Mouse (Mus musculus) lung, adult 18-20 months (tissue): ENCODE results near the gene Marco.

Experiments used
- DNase-seq, 2 experiments: peaks; one replicate each; pipeline ENCODE4 v3.0.0; 2022; ENCODE audit warnings: mixed read lengths in 2 of 2

The Marco gene

GRCm38 (mm10) chr1:120504924-120505323 is at the start of gene Marco:
TSS of gene Marco (minus strand) at chr1:120505024.
- no peak for DNase-seq

GRCm38 (mm10) chr1:120539506-120540029 is 34.7 kb upstream of the Marco start:
- no peak for DNase-seq

GRCm38 (mm10) chr1:120536998-120537397 is 32.2 kb upstream of the Marco start:
- no peak for DNase-seq

- no peak for DNase-seq
These were observed 31.1 kb upstream of the Marco start for GRCm38 (mm10) chr1:120535919-120536318.

- peak in 1 of 2 experiments; percentile 28 for DNase-seq
These were observed 27.6 kb upstream of the Marco start for GRCm38 (mm10) chr1:120532321-120532916.

GRCm38 (mm10) chr1:120531770-120532169 is 26.9 kb upstream of the Marco start:
- no peak for DNase-seq

- DNase-seq = no peak
These were observed 25.1 kb upstream of the Marco start for GRCm38 (mm10) chr1:120529881-120530280.

GRCm38 (mm10) chr1:120517618-120518017 is 12.8 kb upstream of the Marco start:
- peak in 1 of 2 experiments; percentile 25 for DNase-seq

GRCm38 (mm10) chr1:120510311-120510710 is 5.5 kb upstream of the Marco start:
- DNase-seq = no peak

- DNase-seq = peak; percentile 34 to 54
These were observed 4.2 kb upstream of the Marco start for GRCm38 (mm10) chr1:120508976-120509375.

- DNase-seq = no peak
These were observed 646 bp downstream of the Marco start for GRCm38 (mm10) chr1:120504046-120504710.

GRCm38 (mm10) chr1:120501496-120501895 is 3.3 kb downstream of the Marco start:
- no peak for DNase-seq

- DNase-seq = peak in 1 of 2 experiments; percentile 11
These were observed 6.8 kb downstream of the Marco start for GRCm38 (mm10) chr1:120498036-120498435.

- no peak for DNase-seq
These were observed 23.9 kb downstream of the Marco start for GRCm38 (mm10) chr1:120480937-120481336.

GRCm38 (mm10) chr1:120474825-120475224 is 30.0 kb downstream of the Marco start:
- no peak for DNase-seq

- peak; percentile 16 to 26 for DNase-seq
These were observed 35.9 kb downstream of the Marco start for GRCm38 (mm10) chr1:120468891-120469290.

GRCm38 (mm10) chr1:120467323-120467722 is 37.5 kb downstream of the Marco start:
- DNase-seq = no peak

GRCm38 (mm10) chr1:120466751-120467150 is 38.1 kb downstream of the Marco start:
- DNase-seq = no peak

- no peak for DNase-seq
These were observed 45.8 kb downstream of the Marco start for GRCm38 (mm10) chr1:120459032-120459431.

- no peak for DNase-seq
These were observed 46.3 kb downstream of the Marco start for GRCm38 (mm10) chr1:120458524-120458923.

GRCm38 (mm10) chr1:120451486-120452270 is 53.1 kb downstream of the Marco start:
- peak; percentile 21 to 31 for DNase-seq

- no peak for DNase-seq
These were observed 55.2 kb downstream of the Marco start for GRCm38 (mm10) chr1:120449662-120450061.

- DNase-seq = no peak
These were observed 61.6 kb downstream of the Marco start for GRCm38 (mm10) chr1:120443228-120443639.
